In the genomic region with DNA sequence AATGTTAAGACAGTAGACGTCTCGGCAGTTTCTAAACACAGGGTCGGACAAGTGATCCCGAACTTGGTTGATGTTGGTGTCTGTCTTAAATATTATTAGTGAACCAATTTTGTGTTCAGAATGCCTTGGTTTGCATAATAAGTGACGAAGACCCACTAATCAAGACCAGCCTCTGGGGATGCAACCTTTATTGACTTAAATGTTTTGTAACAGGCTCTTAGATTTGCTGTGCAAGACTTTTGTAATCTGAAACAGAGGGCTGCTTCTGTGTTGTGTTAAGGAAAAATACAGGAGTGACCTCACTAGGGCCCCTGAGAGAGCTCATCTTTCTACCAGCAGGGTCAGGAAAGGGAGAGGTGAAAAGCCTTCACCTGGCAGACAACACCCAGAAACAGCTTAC, we compare ENCODE assay signal across 8 mouse cellular contexts.
DNase-seq lines count a peak whose midpoint lies in the region; ATAC-seq and TF ChIP-seq lines count a peak whose summit lies in the region.

No protein-coding gene starts in this region.

- WGBS in lung, embryonic 16.5 days, result 61% methylated on average over 5 of the region's 5 CpGs
- 74% methylated on average over 5 of the region's 5 CpGs for WGBS in limb, embryonic 14.5 days
- 74% methylated on average over 5 of the region's 5 CpGs for WGBS in stomach, embryonic 15.5 days
- WGBS in thymus, adult 2 months, result 92% methylated on average over 5 of the region's 5 CpGs

- peak overlapping the region; percentile 34 for H3K4me3 ChIP-seq in lung, embryonic 16.5 days (ENCODE audit: low read length)
- 0 out of 2 replicates have a peak overlapping the region, but pooled peaks have one; percentile 14 for H3K4me3 ChIP-seq in limb, embryonic 14.5 days (replicated peaks; ENCODE audit: low read length)
- H3K4me3 ChIP-seq in stomach, embryonic 15.5 days (replicated peaks), result 0 out of 2 replicates have a peak overlapping the region, but pooled peaks have one; percentile 22
- no peak overlapping the region for H3K4me3 ChIP-seq in thymus, adult 2 months (ENCODE audit: control insufficient read depth, insufficient read depth, low read length)

- peaks cover 5% of the 10 kb centered on the region; the same call in 1 of the 2 replicates for H3K4me1 ChIP-seq in lung, embryonic 16.5 days (replicated peaks; ENCODE audit: control insufficient read depth, insufficient read depth, low read length)
- H3K4me1 ChIP-seq in limb, embryonic 14.5 days (ENCODE audit: control insufficient read depth, insufficient read depth, low read length), result no peaks in the 10 kb centered on the region
- peaks cover 8% of the 10 kb centered on the region; the same call in 1 of the 2 replicates for H3K4me1 ChIP-seq in stomach, embryonic 15.5 days
- H3K4me1 ChIP-seq in thymus, adult 2 months (replicated peaks; ENCODE audit: control insufficient read depth, insufficient read depth, low read length), result no peaks in the 10 kb centered on the region

- peak overlapping the region; percentile 53 for H3K4me2 ChIP-seq in lung, embryonic 16.5 days (ENCODE audit: low read depth, low read length)
- H3K4me2 ChIP-seq in limb, embryonic 14.5 days (replicated peaks; ENCODE audit: low read depth, low read length, severe bottlenecking), result peak overlapping the region; percentile 49; the same call in 1 of the 2 replicates
- peak overlapping the region; percentile 51 for H3K4me2 ChIP-seq in stomach, embryonic 15.5 days

- H3K9me3 ChIP-seq in lung, embryonic 16.5 days (ENCODE audit: control insufficient read depth, low read length), result no peaks in the 10 kb centered on the region
- H3K9me3 ChIP-seq in limb, embryonic 14.5 days (ENCODE audit: control insufficient read depth, low read length), result no peaks in the 10 kb centered on the region
- no peaks in the 10 kb centered on the region for H3K9me3 ChIP-seq in stomach, embryonic 15.5 days

- H3K27me3 ChIP-seq in lung, embryonic 16.5 days (ENCODE audit: control insufficient read depth, insufficient read depth, low read depth, low read length), result no peaks in the 10 kb centered on the region; the same call in 1 of the 2 replicates
- no peaks in the 10 kb centered on the region for H3K27me3 ChIP-seq in limb, embryonic 14.5 days (ENCODE audit: control insufficient read depth, insufficient read depth, low read length)
- H3K27me3 ChIP-seq in stomach, embryonic 15.5 days (replicated peaks), result no peaks in the 10 kb centered on the region
- H3K27me3 ChIP-seq in thymus, adult 2 months (ENCODE audit: control insufficient read depth, insufficient read depth, low read length), result no peaks in the 10 kb centered on the region

- H3K9ac ChIP-seq in lung, embryonic 16.5 days (ENCODE audit: low read length), result peak overlapping the region; percentile 57
- peak overlapping the region; percentile 34 for H3K9ac ChIP-seq in limb, embryonic 14.5 days (ENCODE audit: low read depth, low read length, severe bottlenecking)
- no peak overlapping the region for H3K9ac ChIP-seq in stomach, embryonic 15.5 days

- H3K36me3 ChIP-seq in lung, embryonic 16.5 days (ENCODE audit: control insufficient read depth, insufficient read depth, low read length), result no peaks in the 10 kb centered on the region
- no peaks in the 10 kb centered on the region for H3K36me3 ChIP-seq in limb, embryonic 14.5 days (ENCODE audit: control insufficient read depth, insufficient read depth, low read length)
- no peaks in the 10 kb centered on the region for H3K36me3 ChIP-seq in stomach, embryonic 15.5 days
- H3K36me3 ChIP-seq in thymus, adult 2 months (ENCODE audit: control insufficient read depth, insufficient read depth, low read length), result no peaks in the 10 kb centered on the region

- TF ChIP-seq CTCF in thymus, adult 2 months (IDR thresholded peaks at IDR 0.05; ENCODE audit: borderline replicate concordance, control insufficient read depth, extremely low read depth, insufficient read depth, low read length, poor library complexity), result no peak

- DNase-seq in cerebellum, adult 9-10 months, result peak; percentile 1
- DNase-seq in cerebellum, postnatal 36 days, result no peak
- no peak for DNase-seq in lung, adult 18-20 months
- DNase-seq in limb, embryonic 14.5 days (ENCODE audit: low spot score), result no peak
- no peak for DNase-seq in retina, postnatal 1 day
- no peak for DNase-seq in thymus, adult 2 months

- ATAC-seq in lung, embryonic 16.5 days (ENCODE audit: low read depth), result peak; percentile 11; the same call in 1 of the 2 replicates
- peak; percentile 7; the same call in 1 of the 2 replicates for ATAC-seq in limb, embryonic 14.5 days (ENCODE audit: low FRiP score, low read depth)
- ATAC-seq in stomach, embryonic 15.5 days (ENCODE audit: insufficient read depth, low FRiP score, low read depth), result no peak

- no peak overlapping the region for H3K27ac ChIP-seq in lung, embryonic 16.5 days (ENCODE audit: low read length)
- H3K27ac ChIP-seq in limb, embryonic 14.5 days (replicated peaks; ENCODE audit: low read depth, low read length), result no peak overlapping the region
- H3K27ac ChIP-seq in stomach, embryonic 15.5 days, result no peak overlapping the region
- no peak overlapping the region for H3K27ac ChIP-seq in thymus, adult 2 months (ENCODE audit: control insufficient read depth, insufficient read depth, low read length)

- TF ChIP-seq POLR2A in limb, embryonic 14.5 days (IDR thresholded peaks at IDR 0.05; ENCODE audit: borderline replicate concordance, extremely low read depth, insufficient read depth, insufficient read length), result no peak
- TF ChIP-seq POLR2A in thymus, adult 2 months (IDR thresholded peaks at IDR 0.05; ENCODE audit: control insufficient read depth, extremely low read depth, insufficient read depth, low read length, poor library complexity), result no peak
